Mouse (Mus musculus) neural tube, embryonic 11.5 days (tissue): ENCODE results near the gene Gm10663. TPM values are rescaled to one million over a fixed set of nuclear protein-coding genes. Genes with fewer than 3 reads are reported as not detected.
A peak's percentile ranks its signal among the peaks of the same experiment; 100 is the strongest.

Experiments used
- ATAC-seq: fragments of 200-750 bp; cut with Nextera tagmentation; 2 replicates; pipeline ENCODE4 v1.8.0; 2017; ENCODE audit warnings: moderate number of reproducible peaks, mild to moderate bottlenecking, moderate TSS enrichment, moderate library complexity; ENCODE audit not compliant: insufficient read depth, low FRiP score, low TSS enrichment
- DNase-seq: peaks from one replicate; pipeline ENCODE4 v3.0.0-alpha.2; 2015; ENCODE audit warnings: low spot score
- H3K27ac ChIP-seq: fragments of 300-500 bp; sonication (generic); 2 replicates; pipeline ENCODE4 v1.5.1; 2014; ENCODE audit warnings: low read depth, mild to moderate bottlenecking, low read length
- H3K27me3 ChIP-seq: fragments of 300-500 bp; sonication (generic); 2 replicates; pipeline ENCODE4 v1.6.1; 2014; ENCODE audit warnings: mild to moderate bottlenecking, low read length, mixed read lengths; ENCODE audit not compliant: control insufficient read depth, insufficient read depth
- H3K36me3 ChIP-seq: fragments of 300-500 bp; sonication (generic); 2 replicates; pipeline ENCODE4 v1.6.1; 2014; ENCODE audit warnings: mild to moderate bottlenecking, low read length, moderate library complexity, mixed read lengths; ENCODE audit not compliant: control insufficient read depth, insufficient read depth
- H3K4me1 ChIP-seq: fragments of 300-500 bp; sonication (generic); 2 replicates; pipeline ENCODE4 v1.6.1; 2014; ENCODE audit warnings: low read length, mixed read lengths; ENCODE audit not compliant: control insufficient read depth, insufficient read depth
- H3K4me2 ChIP-seq: fragments of 300-500 bp; sonication (generic); 2 replicates; pipeline ENCODE4 v1.6.1; 2014; ENCODE audit warnings: low read depth, mild to moderate bottlenecking, moderate library complexity
- H3K4me3 ChIP-seq: fragments of 300-500 bp; sonication (generic); 2 replicates; pipeline ENCODE4 v1.5.1; 2014; ENCODE audit warnings: low read depth, low read length
- H3K9ac ChIP-seq: fragments of 300-500 bp; sonication (generic); 2 replicates; pipeline ENCODE4 v1.6.1; 2014; ENCODE audit warnings: mild to moderate bottlenecking, low read length
- H3K9me3 ChIP-seq: fragments of 300-500 bp; sonication (generic); 2 replicates; pipeline ENCODE4 v1.6.1; 2016; ENCODE audit warnings: low read length; ENCODE audit not compliant: control insufficient read depth
- WGBS: fragments of 180-500 bp; shearing (Covaris S2); extraction: QIAGEN DNeasy Blood & Tissue Kit; methylation state at CpG from one replicate; pipeline ENCODE4 v1.1.7; 2014; 5-methylcytosine and 5-hydroxymethylcytosine counted together
- polyA plus RNA-seq: library from polyadenylated mRNA; unstranded; fragments of >200 nt; fragmentation: Nextera tagmentation; extraction: Ambion mirVana; gene quantifications from 2 replicates; pipeline ENCODE4 v1.2.1, GENCODE M21; 2014

Gm10663 gene
- polyA plus RNA-seq, 1 experiment from 2014 or later = not detected

- H3K9me3 ChIP-seq = no peaks in the 10 kb centered on the region
- H3K27me3 ChIP-seq = no peaks in the 10 kb centered on the region
- no peak overlapping the region for H3K4me3 ChIP-seq
- 48% methylated on average over 5 of the region's 5 CpGs for WGBS
- H3K9ac ChIP-seq = no peak overlapping the region
- ATAC-seq (no peak), DNase-seq (peak; percentile 18)
- no peaks in the 10 kb centered on the region for H3K4me1 ChIP-seq
- H3K27ac ChIP-seq = no peak overlapping the region
- no peak overlapping the region for H3K4me2 ChIP-seq
- H3K36me3 ChIP-seq = no peaks in the 10 kb centered on the region
These were observed 28.3 kb upstream of the Gm10663 start for GRCm38 (mm10) chr8:65046565-65046964.

GRCm38 (mm10) chr8:65047193-65047592, 27.6 kb upstream of the Gm10663 start:
- no peak overlapping the region for H3K27ac ChIP-seq
- H3K9me3 ChIP-seq = no peaks in the 10 kb centered on the region
- 95% methylated on average over 4 of the region's 4 CpGs for WGBS
- ATAC-seq (no peak), DNase-seq (no peak)
- H3K9ac ChIP-seq = no peak overlapping the region
- H3K4me1 ChIP-seq = no peaks in the 10 kb centered on the region
- no peaks in the 10 kb centered on the region for H3K27me3 ChIP-seq
- no peak overlapping the region for H3K4me3 ChIP-seq
- H3K4me2 ChIP-seq = no peak overlapping the region
- no peaks in the 10 kb centered on the region for H3K36me3 ChIP-seq

GRCm38 (mm10) chr8:65047801-65048200, 27.0 kb upstream of the Gm10663 start:
- ATAC-seq (no peak), DNase-seq (no peak)
- Histone ChIP-seq H3K4me2 (no peak overlapping the region), H3K4me1 (no peaks in the 10 kb centered on the region), H3K9ac (no peak overlapping the region), H3K4me3 (no peak overlapping the region), H3K27ac (no peak overlapping the region), H3K27me3 (no peaks in the 10 kb centered on the region), H3K9me3 (no peaks in the 10 kb centered on the region), H3K36me3 (no peaks in the 10 kb centered on the region)
- 88% methylated on average over 4 of the region's 4 CpGs for WGBS

- WGBS = 48% methylated on average over 3 of the region's 3 CpGs
- Histone ChIP-seq H3K9ac (no peak overlapping the region), H3K4me3 (no peak overlapping the region), H3K36me3 (no peaks in the 10 kb centered on the region), H3K4me2 (no peak overlapping the region), H3K27me3 (no peaks in the 10 kb centered on the region), H3K4me1 (no peaks in the 10 kb centered on the region), H3K27ac (no peak overlapping the region), H3K9me3 (no peaks in the 10 kb centered on the region)
- ATAC-seq (no peak), DNase-seq (no peak)
These were observed 21.3 kb upstream of the Gm10663 start for GRCm38 (mm10) chr8:65053554-65053953.

GRCm38 (mm10) chr8:65053968-65054367, 20.9 kb upstream of the Gm10663 start:
- H3K27ac ChIP-seq = no peak overlapping the region
- no peaks in the 10 kb centered on the region for H3K4me1 ChIP-seq
- no peaks in the 10 kb centered on the region for H3K27me3 ChIP-seq
- DNase-seq (no peak), ATAC-seq (no peak)
- no peaks in the 10 kb centered on the region for H3K36me3 ChIP-seq
- H3K4me2 ChIP-seq = no peak overlapping the region
- H3K4me3 ChIP-seq = no peak overlapping the region
- no peak overlapping the region for H3K9ac ChIP-seq
- 43% methylated on average over 5 of the region's 5 CpGs for WGBS
- no peaks in the 10 kb centered on the region for H3K9me3 ChIP-seq

- DNase-seq (no peak), ATAC-seq (no peak)
- Histone ChIP-seq H3K9ac (no peak overlapping the region), H3K4me1 (no peaks in the 10 kb centered on the region), H3K36me3 (no peaks in the 10 kb centered on the region), H3K27me3 (no peaks in the 10 kb centered on the region), H3K9me3 (no peaks in the 10 kb centered on the region), H3K4me2 (no peak overlapping the region), H3K4me3 (no peak overlapping the region), H3K27ac (no peak overlapping the region)
- whole genome bisulfite sequencing = 91% methylated on average over 4 of the region's 4 CpGs
These were observed 18.1 kb upstream of the Gm10663 start for GRCm38 (mm10) chr8:65056722-65057121.

- whole genome bisulfite sequencing = 64% methylated on average over 4 of the region's 4 CpGs
- ATAC-seq = no peak
- no peaks in the 10 kb centered on the region for H3K4me1 ChIP-seq
These were observed 12.6 kb upstream of the Gm10663 start for GRCm38 (mm10) chr8:65062195-65062594.

GRCm38 (mm10) chr8:65064071-65064470, 10.8 kb upstream of the Gm10663 start:
- no peaks in the 10 kb centered on the region for H3K4me1 ChIP-seq
- H3K9me3 ChIP-seq = no peaks in the 10 kb centered on the region
- ATAC-seq (no peak), DNase-seq (no peak)
- H3K27me3 ChIP-seq = no peaks in the 10 kb centered on the region
- no peak overlapping the region for H3K4me2 ChIP-seq
- H3K27ac ChIP-seq = no peak overlapping the region
- 44% methylated on average over 2 of the region's 2 CpGs for WGBS
- H3K9ac ChIP-seq = no peak overlapping the region
- H3K36me3 ChIP-seq = no peaks in the 10 kb centered on the region
- no peak overlapping the region for H3K4me3 ChIP-seq

More at GRCm38 (mm10) chr8:65062195-65062594, 12.6 kb upstream of the Gm10663 start:
- H3K36me3 ChIP-seq = no peaks in the 10 kb centered on the region
- H3K27ac ChIP-seq = no peak overlapping the region
- H3K4me3 ChIP-seq = no peak overlapping the region
- no peak overlapping the region for H3K4me2 ChIP-seq
- no peaks in the 10 kb centered on the region for H3K27me3 ChIP-seq
- no peak for DNase-seq
- H3K9me3 ChIP-seq = no peaks in the 10 kb centered on the region
- H3K9ac ChIP-seq = no peak overlapping the region

GRCm38 (mm10) chr8:65065622-65066021, 9.2 kb upstream of the Gm10663 start:
- Histone ChIP-seq H3K9me3 (no peaks in the 10 kb centered on the region), H3K27ac (no peak overlapping the region), H3K4me1 (no peaks in the 10 kb centered on the region), H3K9ac (no peak overlapping the region), H3K36me3 (no peaks in the 10 kb centered on the region), H3K27me3 (no peaks in the 10 kb centered on the region), H3K4me3 (no peak overlapping the region), H3K4me2 (no peak overlapping the region)
- WGBS = 95% methylated on average over 3 of the region's 3 CpGs
- DNase-seq (no peak), ATAC-seq (no peak)
